In genomic region chr8:47154521-47154920, GRCm38 (mm10) we compare ENCODE assay signal across 15 mouse cellular contexts.
A peak's percentile ranks its signal among the peaks of the same experiment; 100 is the strongest.
DNase-seq lines count a peak whose midpoint lies in the region; ATAC-seq and TF ChIP-seq lines count a peak whose summit lies in the region.
"Had no signal": no experiment of that assay in that cellular context is flagged by ENCODE, and none has a peak within 500 bp of the region (broad histone marks: within the 10 kb centered on the region; RNA-seq: fewer than 3 reads in every experiment).

No protein-coding gene starts in this region.

- intact Hi-C loops in left cerebral cortex, postnatal 10 days (cut with DNase I) = no loop called here

- peak; percentile 40 for TF ChIP-seq CTCF in liver, embryonic 14.5 days (IDR thresholded peaks at IDR 0.05; ENCODE audit: low read depth)

- no peak for TF ChIP-seq EP300 in liver, embryonic 14.5 days (IDR thresholded peaks at IDR 0.05; ENCODE audit: low read depth)

- no peaks in the 10 kb centered on the region for H3K9me3 ChIP-seq in liver, embryonic 14.5 days (ENCODE audit: control insufficient read depth, low read length)
- peaks cover 3% of the 10 kb centered on the region; the same call in 1 of the 2 replicates for H3K9me3 ChIP-seq in liver, embryonic 11.5 days (ENCODE audit: control insufficient read depth, low read length)
- H3K9me3 ChIP-seq: midbrain, embryonic 15.5 days had no signal

- 67% methylated on average over 2 of the region's 2 CpGs for WGBS in liver, embryonic 14.5 days (ENCODE audit: insufficient replicate concordance)
- WGBS in liver, embryonic 11.5 days = 93% methylated on average over 2 of the region's 2 CpGs

- no peak for ATAC-seq in liver, embryonic 14.5 days (ENCODE audit: insufficient read depth)
- no peak for ATAC-seq in liver, embryonic 11.5 days (replicated peaks; ENCODE audit: low FRiP score)
- ATAC-seq: forebrain, embryonic 15.5 days; midbrain, embryonic 15.5 days had no signal

- no peak overlapping the region for H3K4me3 ChIP-seq in liver, embryonic 14.5 days (ENCODE audit: insufficient read depth in 1 of 2, low read depth in 2 of 2, low read length in 2 of 2)
- no peak overlapping the region for H3K4me3 ChIP-seq in liver, embryonic 11.5 days (ENCODE audit: low read depth, low read length)
- H3K4me3 ChIP-seq: forebrain, embryonic 15.5 days; midbrain, embryonic 15.5 days had no signal

- DNase-seq in liver, embryonic 14.5 days (ENCODE audit: low read depth in 3 of 3, low spot score in 3 of 3) = no peak
- no peak for DNase-seq in liver, embryonic 11.5 days (ENCODE audit: low spot score)
- DNase-seq in 416B (ENCODE audit: low read depth) = peak; percentile 2
- peak; percentile 12 to 14 for DNase-seq in B cell, adult 2 months
- DNase-seq in ZHBTc4 (ENCODE audit: low read depth, low spot score) = peak; percentile 38
- no peak for DNase-seq in left cerebral cortex, postnatal 10 days (ENCODE audit: extremely low spot score in 1 of 2, low spot score in 2 of 2)
- no peak for DNase-seq in cerebellum, postnatal 4 days (ENCODE audit: low spot score in 2 of 2)
- DNase-seq: adrenal gland, postnatal 14 days; cerebellum, postnatal 10 days; kidney, adult 9 months; liver; lung, postnatal 4 days had no signal

- no peak overlapping the region for H3K27ac ChIP-seq in liver, embryonic 14.5 days
- H3K27ac ChIP-seq in liver, embryonic 11.5 days (ENCODE audit: low read depth, low read length) = no peak overlapping the region
- H3K27ac ChIP-seq: forebrain, embryonic 15.5 days; hindbrain, embryonic 14.5 days; midbrain, embryonic 15.5 days had no signal

- no peak overlapping the region for H3K4me2 ChIP-seq in liver, embryonic 14.5 days (ENCODE audit: low read depth)
- H3K4me2 ChIP-seq in liver, embryonic 11.5 days = no peak overlapping the region
- H3K4me2 ChIP-seq: forebrain, embryonic 15.5 days; hindbrain, embryonic 14.5 days; midbrain, embryonic 15.5 days had no signal

- H3K27me3 ChIP-seq in liver, embryonic 14.5 days (ENCODE audit: control insufficient read depth, insufficient read depth, low read length) = no peaks in the 10 kb centered on the region
- no peaks in the 10 kb centered on the region for H3K27me3 ChIP-seq in liver, embryonic 11.5 days (replicated peaks; ENCODE audit: control insufficient read depth, insufficient read depth, low read length)
- H3K27me3 ChIP-seq: forebrain, embryonic 15.5 days; midbrain, embryonic 15.5 days had no signal

- no peaks in the 10 kb centered on the region for H3K4me1 ChIP-seq in liver, embryonic 14.5 days (replicated peaks; ENCODE audit: control insufficient read depth in 2 of 2, insufficient read depth in 2 of 2, low read length in 1 of 2)
- H3K4me1 ChIP-seq in liver, embryonic 11.5 days (replicated peaks; ENCODE audit: control insufficient read depth, insufficient read depth, low read length) = no peaks in the 10 kb centered on the region
- H3K4me1 ChIP-seq: forebrain, embryonic 15.5 days; midbrain, embryonic 15.5 days had no signal

- no peaks in the 10 kb centered on the region for H3K36me3 ChIP-seq in liver, embryonic 14.5 days (replicated peaks; ENCODE audit: control insufficient read depth, insufficient read depth, low read depth)
- H3K36me3 ChIP-seq in liver, embryonic 11.5 days (ENCODE audit: control insufficient read depth, insufficient read depth, low read length) = no peaks in the 10 kb centered on the region

- H3K9ac ChIP-seq in liver, embryonic 14.5 days (replicated peaks) = no peak overlapping the region
- H3K9ac ChIP-seq in liver, embryonic 11.5 days (ENCODE audit: low read depth, low read length) = no peak overlapping the region
- H3K9ac ChIP-seq: forebrain, embryonic 15.5 days; hindbrain, embryonic 14.5 days; midbrain, embryonic 15.5 days had no signal

Comparison
In these comparisons a context has a peak if more than half of its experiments do, and no peak if none do; other contexts are left out.
1. DNase-seq: peak in 416B (single experiment), B cell, adult 2 months (2 of 2) and ZHBTc4 (single experiment); none in liver, embryonic 14.5 days (0 of 3), liver, embryonic 11.5 days (single experiment), left cerebral cortex, postnatal 10 days (0 of 2) and cerebellum, postnatal 4 days (0 of 2).